Mouse (Mus musculus) kidney, adult 18-20 months (tissue): Measurements from ENCODE around the gene Mrnip.

ENCODE experiments used
- DNase-seq: peaks from one replicate; pipeline ENCODE4 v3.0.0; 2021

The Mrnip gene

GRCm38 (mm10) chr11:50206037-50206436, 31.8 kb downstream of the Mrnip start:
- DNase-seq, result no peak

DNA sequence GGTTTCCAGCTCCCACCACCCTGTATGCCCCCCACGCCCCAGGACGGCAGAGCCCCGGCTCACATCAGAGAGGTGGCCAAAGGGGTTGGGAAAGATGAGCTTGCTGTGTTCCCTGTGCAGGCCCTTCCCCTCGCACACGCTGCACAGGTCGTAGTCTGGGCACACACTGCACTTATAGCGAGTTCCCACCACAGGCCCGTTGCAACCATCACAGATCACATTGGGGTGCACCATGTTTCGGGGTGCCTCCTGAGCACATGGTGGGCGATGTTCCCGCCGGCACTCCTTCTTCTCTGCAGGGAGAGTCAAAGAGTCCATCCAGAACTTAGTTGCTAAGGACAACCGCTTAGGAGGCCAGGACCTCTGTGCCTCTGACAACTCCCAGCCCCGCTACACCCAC, 33.1 kb downstream of the Mrnip start:
- no peak for DNase-seq

DNA sequence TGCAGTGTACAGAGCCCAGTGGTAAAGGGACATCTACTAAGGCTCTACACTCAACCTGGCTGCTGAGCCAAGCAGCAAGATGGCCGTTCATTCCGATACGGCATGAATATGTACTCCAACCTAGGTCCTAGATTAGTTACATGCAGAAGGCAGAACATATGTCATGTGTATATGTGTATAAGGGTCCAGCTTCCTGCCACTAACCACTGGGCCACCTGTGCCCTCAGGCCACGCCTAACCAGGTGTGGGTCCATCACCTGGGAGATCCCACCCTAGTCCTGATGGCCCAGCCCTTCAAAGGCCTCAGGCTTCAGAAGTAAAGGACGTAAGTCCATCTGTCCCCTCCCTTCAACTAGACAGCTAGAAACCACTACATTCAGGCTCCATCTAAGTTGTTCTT, 33.8 kb downstream of the Mrnip start:
- no peak for DNase-seq

GRCm38 (mm10) chr11:50210101-50210504, 35.9 kb downstream of the Mrnip start:
- DNase-seq, result peak; percentile 84

- peak; percentile 91 for DNase-seq
Measured at GRCm38 (mm10) chr11:50210505-50211151, 36.4 kb downstream of the Mrnip start, which contains the start of the genes Sqstm1 and Mgat4b. Gene Sqstm1, minus strand, starts transcription at chr11:50210827. Gene Mgat4b, plus strand, starts transcription at chr11:50210890.

GRCm38 (mm10) chr11:50211322-50212059, 37.2 kb downstream of the Mrnip start:
- DNase-seq, result no peak

DNA sequence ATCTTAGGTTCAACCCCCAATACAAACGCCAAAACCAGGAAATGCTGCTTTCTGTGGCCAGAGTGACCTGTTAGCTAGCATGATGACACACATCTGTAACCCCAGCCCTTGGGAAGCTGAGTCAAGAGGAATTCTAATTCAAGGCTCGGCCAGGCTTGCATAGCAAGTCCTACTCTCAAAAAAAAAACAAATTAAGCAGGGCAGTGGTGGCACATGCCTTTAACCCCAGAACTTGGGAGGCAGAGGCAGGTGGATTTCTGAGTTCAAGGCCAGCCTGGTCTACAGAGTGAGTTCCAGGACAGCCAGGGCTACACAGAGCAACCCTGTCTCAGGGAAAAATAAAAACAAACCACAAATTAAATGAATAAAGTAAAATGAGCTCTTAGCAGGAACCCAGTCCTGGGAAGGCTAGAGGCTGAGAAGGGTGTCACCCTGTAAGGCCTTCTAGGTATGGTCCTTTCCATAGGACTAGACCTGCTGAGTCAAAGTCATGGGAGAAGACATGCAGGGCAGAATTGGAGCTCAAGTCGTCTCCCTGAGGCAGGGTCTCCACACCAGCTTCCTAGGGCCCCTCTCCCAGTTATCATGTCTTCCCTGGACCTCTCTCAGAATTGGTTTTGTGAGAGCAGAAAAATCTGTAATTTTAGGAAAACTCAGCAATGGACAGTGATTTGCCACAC, 38.0 kb downstream of the Mrnip start:
- DNase-seq, result no peak

- DNase-seq, result peak; percentile 94
Measured at GRCm38 (mm10) chr11:50212848-50213758, 38.9 kb downstream of the Mrnip start.

DNA sequence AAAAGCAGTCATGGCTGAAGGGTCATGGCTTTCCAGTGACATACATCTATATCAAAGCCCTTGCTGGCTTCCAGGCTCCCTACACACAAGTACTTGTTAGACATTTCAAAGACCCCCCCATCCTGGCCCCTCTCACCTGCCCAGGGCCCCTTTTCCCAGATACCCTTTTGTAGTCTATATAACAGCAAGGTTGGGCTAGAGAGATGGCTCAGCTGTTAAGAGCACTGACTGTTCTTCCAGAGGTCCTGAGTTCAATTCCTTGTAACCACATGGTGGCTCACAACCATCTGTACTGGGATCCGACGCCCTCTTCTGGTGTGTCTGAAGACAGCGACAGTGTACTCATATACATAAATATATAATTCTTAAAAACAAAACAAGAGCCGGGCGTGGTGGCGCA, 40.4 kb downstream of the Mrnip start:
- no peak for DNase-seq

DNA sequence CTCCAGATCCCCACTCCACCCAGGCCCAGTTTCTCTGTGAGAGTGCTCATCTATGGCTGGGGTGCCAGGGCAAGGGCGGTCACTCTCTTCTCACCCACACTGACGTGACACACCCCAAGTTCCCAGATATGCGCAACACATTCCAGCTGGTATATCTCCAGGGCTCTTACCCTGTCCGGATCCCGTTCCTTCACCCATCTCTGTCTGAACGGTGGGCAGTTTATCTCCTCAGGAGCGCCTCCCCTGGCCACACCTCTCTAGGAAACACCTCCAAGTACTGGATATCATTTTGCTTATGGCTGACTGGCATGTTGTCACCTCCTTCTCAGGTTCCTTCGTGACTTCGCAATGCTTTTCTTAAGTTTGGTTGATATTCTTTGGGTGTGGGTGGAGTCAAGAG, 41.4 kb downstream of the Mrnip start:
- no peak for DNase-seq

- DNase-seq, result no peak
Measured at GRCm38 (mm10) chr11:50216724-50217366, 42.6 kb downstream of the Mrnip start.

GRCm38 (mm10) chr11:50217811-50218210, 43.6 kb downstream of the Mrnip start:
- DNase-seq, result peak; percentile 61

- DNase-seq, result no peak
Measured at GRCm38 (mm10) chr11:50219833-50220232, 45.6 kb downstream of the Mrnip start.

- DNase-seq, result peak; percentile 73
Measured at GRCm38 (mm10) chr11:50222559-50223276, 48.5 kb downstream of the Mrnip start.

DNA sequence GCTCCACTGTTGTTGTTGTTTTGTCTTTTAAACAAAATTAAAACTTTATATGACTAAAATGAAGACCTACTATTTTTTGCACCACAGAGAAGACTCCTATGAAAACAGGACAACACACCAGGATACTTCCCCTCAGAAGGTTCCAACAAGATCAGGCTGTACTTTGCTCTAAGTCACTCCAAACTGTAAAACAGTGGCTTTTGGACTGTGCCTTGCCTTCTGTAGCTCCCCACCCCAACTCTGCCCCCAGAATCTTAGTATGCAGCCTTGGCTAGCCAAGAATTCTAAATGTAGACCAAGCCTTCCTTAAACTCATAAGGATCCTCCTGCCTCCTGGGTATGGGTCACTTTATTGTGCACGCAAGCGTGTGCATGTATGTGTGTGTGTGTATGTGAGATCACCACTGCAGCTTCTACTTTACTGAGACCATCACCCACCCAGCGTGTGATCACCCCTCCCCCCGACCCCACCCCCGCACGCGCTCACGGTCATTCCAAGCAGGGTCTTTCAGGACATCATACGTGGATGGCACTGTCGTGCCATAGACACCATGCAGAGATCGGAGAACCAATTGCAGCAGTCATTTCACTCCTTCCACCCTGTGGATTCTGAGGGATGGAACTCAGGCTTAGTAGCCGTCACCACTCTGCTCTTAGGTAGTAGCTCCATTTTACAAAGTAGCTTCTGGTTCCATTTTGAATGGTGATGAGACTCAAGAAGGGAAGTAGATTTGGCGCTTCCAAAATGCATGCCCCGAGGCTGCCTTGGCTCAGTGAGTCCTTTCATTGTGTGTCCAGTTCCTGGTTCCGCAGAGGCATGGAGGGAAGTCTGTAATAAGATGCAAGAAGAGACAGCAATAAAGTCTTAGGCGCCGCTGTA, 49.8 kb downstream of the Mrnip start:
- DNase-seq, result no peak

GRCm38 (mm10) chr11:50224671-50225530, 50.7 kb downstream of the Mrnip start:
- DNase-seq, result peak; percentile 94

- DNase-seq, result peak; percentile 71
Measured at GRCm38 (mm10) chr11:50225611-50226378, 51.6 kb downstream of the Mrnip start.

DNA sequence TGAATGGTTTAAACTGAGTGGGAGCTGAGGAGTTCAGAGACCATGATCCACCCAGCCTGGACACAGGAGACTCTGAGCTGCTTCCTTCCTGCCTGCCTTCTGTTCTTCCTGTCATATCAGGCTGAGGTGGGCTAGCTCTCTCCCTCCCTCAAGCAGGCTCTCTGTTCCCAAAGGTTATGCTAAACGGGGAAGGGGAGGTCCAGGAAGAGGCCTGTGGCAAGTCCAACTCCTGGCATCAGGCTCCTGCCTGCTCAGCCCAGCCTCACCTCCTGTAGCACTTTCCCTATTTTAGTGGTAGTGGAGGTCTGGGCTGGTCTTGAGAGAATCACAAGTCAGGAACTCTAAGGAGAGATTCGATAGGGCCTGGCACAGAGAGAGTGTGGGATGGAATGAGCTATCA, 52.2 kb downstream of the Mrnip start:
- DNase-seq, result no peak

DNA sequence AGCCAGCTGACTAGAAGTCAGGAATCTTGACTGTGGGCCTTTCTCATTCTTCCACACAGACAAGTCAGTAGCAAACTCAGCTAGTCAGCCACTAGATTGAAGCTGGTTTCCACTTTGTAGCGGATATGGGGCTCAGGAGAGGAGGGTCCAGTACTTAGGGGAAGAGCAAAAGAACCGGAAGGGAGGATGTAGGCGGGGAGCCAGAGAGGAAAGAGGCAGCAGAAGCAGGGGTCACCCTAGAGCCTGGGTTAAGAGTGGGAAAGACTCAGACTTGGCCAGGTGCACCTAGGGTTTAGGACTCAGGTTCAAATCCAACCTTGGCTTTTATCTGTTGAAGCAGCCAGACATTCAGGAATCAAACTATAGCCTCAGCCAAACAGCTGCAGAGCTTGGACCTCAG, 53.0 kb downstream of the Mrnip start:
- DNase-seq, result no peak
